27 mouse cellular contexts compared by ENCODE assay signal in genomic region chr4:40187956-40188355, GRCm38 (mm10).
"Had no signal": no experiment of that assay in that cellular context is flagged by ENCODE, and none has a peak within 500 bp of the region (broad histone marks: within the 10 kb centered on the region; RNA-seq: fewer than 3 reads in every experiment).

No protein-coding gene starts in this region.

- DNase-seq: gastrocnemius, adult 2 months; gastrocnemius, postnatal 10 days; gastrocnemius, postnatal 25 days; heart, adult 18-20 months; heart, postnatal 10 days; heart, postnatal 4 days; kidney, adult 18-20 months; kidney, adult 8-10 months; kidney, postnatal 14 days; kidney, postnatal 36 days; layer of hippocampus, adult 9-11 months; layer of hippocampus, postnatal 36 days; left cerebral cortex, postnatal 4 days had no signal

- ATAC-seq: hindbrain, embryonic 16.5 days; inflammation-experienced regulatory T-cells, adult 6 months; intestine, embryonic 15.5 days; intestine, postnatal 0 days; liver, embryonic 12.5 days had no signal

- H3K4me3 ChIP-seq: gastrocnemius, adult 2 months; heart, embryonic 10.5 days; heart, embryonic 12.5 days; hindbrain, embryonic 10.5 days; hindbrain, embryonic 12.5 days; intestine, embryonic 15.5 days; kidney, embryonic 15.5 days; limb, embryonic 13.5 days; limb, embryonic 15.5 days; liver, embryonic 12.5 days had no signal

- H3K27me3 ChIP-seq: heart, embryonic 12.5 days; hindbrain, embryonic 12.5 days; intestine, embryonic 15.5 days; kidney, embryonic 15.5 days; limb, embryonic 13.5 days; limb, embryonic 15.5 days; liver, embryonic 12.5 days had no signal

- H3K4me2 ChIP-seq: heart, embryonic 12.5 days; hindbrain, embryonic 12.5 days; hindbrain, embryonic 14.5 days; intestine, embryonic 15.5 days; kidney, embryonic 15.5 days; limb, embryonic 13.5 days; limb, embryonic 15.5 days; liver, embryonic 12.5 days had no signal

- H3K9me3 ChIP-seq: heart, embryonic 10.5 days; heart, embryonic 12.5 days; hindbrain, embryonic 10.5 days; hindbrain, embryonic 12.5 days; intestine, embryonic 15.5 days; kidney, embryonic 15.5 days; limb, embryonic 13.5 days; limb, embryonic 15.5 days; liver, embryonic 12.5 days had no signal

- H3K27ac ChIP-seq: gastrocnemius, adult 2 months; heart, embryonic 10.5 days; hindbrain, embryonic 10.5 days; hindbrain, embryonic 12.5 days; hindbrain, embryonic 14.5 days; intestine, embryonic 15.5 days; kidney, embryonic 15.5 days; kidney, postnatal 0 days; limb, embryonic 13.5 days; limb, embryonic 15.5 days; liver, embryonic 12.5 days had no signal

- H3K9ac ChIP-seq: heart, embryonic 12.5 days; hindbrain, embryonic 12.5 days; hindbrain, embryonic 14.5 days; intestine, embryonic 15.5 days; kidney, embryonic 15.5 days; limb, embryonic 13.5 days; limb, embryonic 15.5 days; liver, embryonic 12.5 days had no signal

- H3K4me1 ChIP-seq: hindbrain, embryonic 10.5 days; hindbrain, embryonic 12.5 days; intestine, embryonic 15.5 days; kidney, embryonic 15.5 days; limb, embryonic 15.5 days had no signal
